Mouse (Mus musculus) limb, embryonic 15.5 days (tissue): Measurements from ENCODE around the gene Rae1. TPM values are rescaled to one million over a fixed set of nuclear protein-coding genes. Genes with fewer than 3 reads are reported as not detected.

Source experiments
- ATAC-seq: fragments of 200-750 bp; cut with Nextera tagmentation; 2 replicates; pipeline ENCODE4 v1.8.0; 2017; ENCODE audit warnings: low read depth, moderate TSS enrichment; ENCODE audit not compliant: insufficient number of reproducible peaks, low FRiP score, low TSS enrichment
- H3K27ac ChIP-seq: fragments of 300-500 bp; sonication (generic); 2 replicates; pipeline ENCODE4 v1.5.1; 2015; ENCODE audit warnings: moderate library complexity, mild to moderate bottlenecking, inconsistent platforms
- H3K27me3 ChIP-seq: fragments of 300-500 bp; sonication (generic); 2 replicates; pipeline ENCODE4 v1.6.1; 2015; ENCODE audit warnings: inconsistent platforms
- H3K36me3 ChIP-seq: fragments of 300-500 bp; sonication (generic); 2 replicates; pipeline ENCODE4 v1.6.1; 2015; ENCODE audit warnings: inconsistent platforms
- H3K4me1 ChIP-seq: fragments of 300-500 bp; sonication (generic); 2 replicates; pipeline ENCODE4 v1.6.1; 2015; ENCODE audit warnings: inconsistent platforms
- H3K4me2 ChIP-seq: fragments of 300-500 bp; sonication (generic); 2 replicates; pipeline ENCODE4 v1.6.1; 2015; ENCODE audit warnings: mild to moderate bottlenecking, inconsistent platforms
- H3K4me3 ChIP-seq: fragments of 300-500 bp; sonication (generic); 2 replicates; pipeline ENCODE4 v1.5.1; 2015; ENCODE audit warnings: mild to moderate bottlenecking, inconsistent platforms
- H3K9ac ChIP-seq: fragments of 300-500 bp; sonication (generic); 2 replicates; pipeline ENCODE4 v1.6.1; 2015; ENCODE audit warnings: inconsistent platforms
- H3K9me3 ChIP-seq: fragments of 300-500 bp; sonication (generic); 2 replicates; pipeline ENCODE4 v1.6.1; 2016; ENCODE audit warnings: inconsistent platforms
- WGBS: fragments of 180-500 bp; shearing (Covaris S2); methylation state at CpG from one replicate; pipeline ENCODE4 v1.1.7; 2015; 5-methylcytosine and 5-hydroxymethylcytosine counted together
- polyA plus RNA-seq: library from polyadenylated mRNA; unstranded; fragments of >200 nt; fragmentation: Nextera tagmentation; extraction: Ambion mirVana; gene quantifications from 2 replicates; pipeline ENCODE4 v1.2.1, GENCODE M21; 2015

Rae1 gene
- polyA plus RNA-seq, 1 experiment from 2014 or later, result 115 TPM

GRCm38 (mm10) chr2:173041893-173042292 is 42.0 kb downstream of the Rae1 start:
- H3K27ac ChIP-seq, result no peak overlapping the region
- no peak overlapping the region for H3K4me2 ChIP-seq
- H3K9ac ChIP-seq, result no peak overlapping the region
- no peaks in the 10 kb centered on the region for H3K9me3 ChIP-seq
- peaks cover 6% of the 10 kb centered on the region for H3K4me1 ChIP-seq
- no peak for ATAC-seq
- H3K36me3 ChIP-seq, result no peaks in the 10 kb centered on the region
- no peaks in the 10 kb centered on the region for H3K27me3 ChIP-seq
- WGBS, result 83% methylated on average over 1 of the region's 1 CpGs
- H3K4me3 ChIP-seq, result no peak overlapping the region

GRCm38 (mm10) chr2:173042504-173043162 is 42.7 kb downstream of the Rae1 start:
- H3K9me3 ChIP-seq, result no peaks in the 10 kb centered on the region
- H3K27me3 ChIP-seq, result no peaks in the 10 kb centered on the region
- no peak overlapping the region for H3K4me2 ChIP-seq
- no peak for ATAC-seq
- no peak overlapping the region for H3K27ac ChIP-seq
- H3K4me3 ChIP-seq, result no peak overlapping the region
- 73% methylated on average over 11 of the region's 11 CpGs for WGBS
- H3K4me1 ChIP-seq, result peaks cover 6% of the 10 kb centered on the region
- no peaks in the 10 kb centered on the region for H3K36me3 ChIP-seq
- H3K9ac ChIP-seq, result no peak overlapping the region

- 79% methylated on average over 18 of the region's 18 CpGs for WGBS
- Histone ChIP-seq H3K4me3 (no peak overlapping the region), H3K27me3 (no peaks in the 10 kb centered on the region), H3K9me3 (no peaks in the 10 kb centered on the region), H3K27ac (no peak overlapping the region), H3K36me3 (no peaks in the 10 kb centered on the region), H3K4me2 (no peak overlapping the region), H3K4me1 (peaks cover 6% of the 10 kb centered on the region), H3K9ac (no peak overlapping the region)
- ATAC-seq, result no peak
Measured at GRCm38 (mm10) chr2:173044198-173044970, 44.5 kb downstream of the Rae1 start.

- peaks cover 11% of the 10 kb centered on the region for H3K4me1 ChIP-seq
- ATAC-seq, result no peak
- no peaks in the 10 kb centered on the region for H3K9me3 ChIP-seq
- H3K4me3 ChIP-seq, result no peak overlapping the region
- H3K27me3 ChIP-seq, result no peaks in the 10 kb centered on the region
- H3K27ac ChIP-seq, result 0 out of 2 replicates have a peak overlapping the region, but pooled peaks have one; percentile 50
- no peak overlapping the region for H3K4me2 ChIP-seq
- WGBS, result 61% methylated on average over 15 of the region's 15 CpGs
- H3K36me3 ChIP-seq, result no peaks in the 10 kb centered on the region
- H3K9ac ChIP-seq, result no peak overlapping the region
Measured at GRCm38 (mm10) chr2:173046582-173047297, 46.8 kb downstream of the Rae1 start.

GRCm38 (mm10) chr2:173047471-173047870 is 47.6 kb downstream of the Rae1 start:
- ATAC-seq, result no peak

GRCm38 (mm10) chr2:173048041-173048745 is 48.3 kb downstream of the Rae1 start:
- Histone ChIP-seq H3K4me1 (peaks cover 11% of the 10 kb centered on the region), H3K9me3 (no peaks in the 10 kb centered on the region), H3K27me3 (no peaks in the 10 kb centered on the region), H3K4me2 (no peak overlapping the region), H3K9ac (no peak overlapping the region), H3K4me3 (no peak overlapping the region), H3K36me3 (no peaks in the 10 kb centered on the region), H3K27ac (no peak overlapping the region)
- WGBS, result 66% methylated on average over 17 of the region's 17 CpGs
- no peak for ATAC-seq

More at GRCm38 (mm10) chr2:173047471-173047870, 47.6 kb downstream of the Rae1 start:
- Histone ChIP-seq H3K4me1 (peaks cover 11% of the 10 kb centered on the region), H3K9me3 (no peaks in the 10 kb centered on the region), H3K4me3 (no peak overlapping the region), H3K9ac (no peak overlapping the region), H3K27me3 (no peaks in the 10 kb centered on the region), H3K36me3 (no peaks in the 10 kb centered on the region), H3K27ac (no peak overlapping the region), H3K4me2 (no peak overlapping the region)
- WGBS, result 71% methylated on average over 5 of the region's 5 CpGs

GRCm38 (mm10) chr2:173049231-173049630 is 49.3 kb downstream of the Rae1 start:
- no peak overlapping the region for H3K4me2 ChIP-seq
- 65% methylated on average over 3 of the region's 3 CpGs for WGBS

GRCm38 (mm10) chr2:173049817-173050216 is 49.9 kb downstream of the Rae1 start:
- H3K4me2 ChIP-seq, result no peak overlapping the region
- 39% methylated on average over 6 of the region's 6 CpGs for WGBS
- H3K4me3 ChIP-seq, result no peak overlapping the region
- H3K27me3 ChIP-seq, result no peaks in the 10 kb centered on the region
- no peak for ATAC-seq
- no peak overlapping the region for H3K9ac ChIP-seq
- H3K9me3 ChIP-seq, result no peaks in the 10 kb centered on the region
- no peak overlapping the region for H3K27ac ChIP-seq
- H3K36me3 ChIP-seq, result no peaks in the 10 kb centered on the region
- peaks cover 11% of the 10 kb centered on the region for H3K4me1 ChIP-seq

More at GRCm38 (mm10) chr2:173049231-173049630, 49.3 kb downstream of the Rae1 start:
- Histone ChIP-seq H3K36me3 (no peaks in the 10 kb centered on the region), H3K9me3 (no peaks in the 10 kb centered on the region), H3K4me3 (no peak overlapping the region), H3K4me1 (peaks cover 11% of the 10 kb centered on the region), H3K27ac (no peak overlapping the region), H3K9ac (no peak overlapping the region), H3K27me3 (no peaks in the 10 kb centered on the region)
- ATAC-seq, result no peak

GRCm38 (mm10) chr2:173050604-173051382 is 50.9 kb downstream of the Rae1 start:
- H3K9me3 ChIP-seq, result no peaks in the 10 kb centered on the region
- H3K36me3 ChIP-seq, result no peaks in the 10 kb centered on the region
- H3K27me3 ChIP-seq, result no peaks in the 10 kb centered on the region
- no peak overlapping the region for H3K4me2 ChIP-seq
- no peak overlapping the region for H3K4me3 ChIP-seq
- no peak for ATAC-seq
- H3K9ac ChIP-seq, result no peak overlapping the region
- H3K4me1 ChIP-seq, result peaks cover 11% of the 10 kb centered on the region
- no peak overlapping the region for H3K27ac ChIP-seq
- WGBS, result 46% methylated on average over 8 of the region's 8 CpGs

- no peak overlapping the region for H3K9ac ChIP-seq
- WGBS, result 91% methylated on average over 8 of the region's 8 CpGs
Measured at GRCm38 (mm10) chr2:173052881-173053280, 53.0 kb downstream of the Rae1 start.

GRCm38 (mm10) chr2:173053846-173054245 is 53.9 kb downstream of the Rae1 start:
- Histone ChIP-seq H3K27ac (no peak overlapping the region), H3K4me3 (no peak overlapping the region), H3K36me3 (no peaks in the 10 kb centered on the region), H3K9me3 (no peaks in the 10 kb centered on the region), H3K27me3 (no peaks in the 10 kb centered on the region), H3K4me1 (peaks cover 13% of the 10 kb centered on the region; the same call in 1 of the 2 replicates), H3K9ac (no peak overlapping the region), H3K4me2 (no peak overlapping the region)
- ATAC-seq, result no peak
- WGBS, result 56% methylated on average over 6 of the region's 6 CpGs

More at GRCm38 (mm10) chr2:173052881-173053280, 53.0 kb downstream of the Rae1 start:
- Histone ChIP-seq H3K27me3 (no peaks in the 10 kb centered on the region), H3K4me2 (no peak overlapping the region), H3K27ac (no peak overlapping the region), H3K4me1 (peaks cover 9% of the 10 kb centered on the region; the same call in 1 of the 2 replicates), H3K9me3 (no peaks in the 10 kb centered on the region), H3K4me3 (no peak overlapping the region), H3K36me3 (no peaks in the 10 kb centered on the region)
- no peak for ATAC-seq
